Mouse (Mus musculus) stomach, embryonic 14.5 days (tissue): ENCODE results near the gene Cd28. TPM values are rescaled to one million over a fixed set of nuclear protein-coding genes. Genes with fewer than 3 reads are reported as not detected.
"Not testable (repeated sequence)": the region's sequence is repeated elsewhere in the genome, so short reads cannot be mapped to it uniquely, and the experiment has no call there.

Experiments
- ATAC-seq: fragments of 200-750 bp; cut with Nextera tagmentation; 2 replicates; pipeline ENCODE4 v1.8.0; 2017; ENCODE audit warnings: low read depth, moderate TSS enrichment; ENCODE audit not compliant: insufficient number of reproducible peaks, insufficient read depth, low FRiP score
- H3K27ac ChIP-seq: fragments of 300-500 bp; sonication (generic); 2 replicates; pipeline ENCODE4 v1.5.1; 2014; ENCODE audit warnings: mild to moderate bottlenecking, low read length, moderate library complexity, mixed read lengths
- H3K27me3 ChIP-seq: fragments of 300-500 bp; sonication (generic); 2 replicates; pipeline ENCODE4 v1.6.1; 2014; ENCODE audit warnings: low read length, control low read depth, mixed read lengths; ENCODE audit not compliant: control insufficient read depth, insufficient read depth
- H3K36me3 ChIP-seq: fragments of 300-500 bp; sonication (generic); 2 replicates; pipeline ENCODE4 v1.6.1; 2014; ENCODE audit warnings: mild to moderate bottlenecking, control low read depth, low read length, moderate library complexity, mixed read lengths; ENCODE audit not compliant: control insufficient read depth, insufficient read depth
- H3K4me1 ChIP-seq: fragments of 300-500 bp; sonication (generic); 2 replicates; pipeline ENCODE4 v1.6.1; 2014; ENCODE audit warnings: low read length, control low read depth, mixed read lengths; ENCODE audit not compliant: control insufficient read depth, insufficient read depth
- H3K4me2 ChIP-seq: fragments of 300-500 bp; sonication (generic); replicated peaks from 2 replicates; pipeline ENCODE4 v1.6.1; 2014; ENCODE audit warnings: low read depth, low read length, control low read depth
- H3K4me3 ChIP-seq: fragments of 300-500 bp; sonication (generic); 2 replicates; pipeline ENCODE4 v1.5.1; 2014; ENCODE audit warnings: low read depth, low read length, control low read depth
- H3K9ac ChIP-seq: fragments of 300-500 bp; sonication (generic); replicated peaks from 2 replicates; pipeline ENCODE4 v1.6.1; 2014; ENCODE audit warnings: low read depth, mild to moderate bottlenecking, control low read depth, low read length, moderate library complexity, mixed read lengths
- H3K9me3 ChIP-seq: fragments of 300-500 bp; sonication (generic); 2 replicates; pipeline ENCODE4 v1.6.1; 2016; ENCODE audit warnings: low read depth, low read length, control low read depth; ENCODE audit not compliant: control insufficient read depth
- WGBS: fragments of 180-500 bp; shearing (Covaris S2); extraction: QIAGEN DNeasy Blood & Tissue Kit; methylation state at CpG from one replicate; pipeline ENCODE4 v1.1.7; 2014; 5-methylcytosine and 5-hydroxymethylcytosine counted together
- polyA plus RNA-seq: library from polyadenylated mRNA; unstranded; fragments of >200 nt; fragmentation: Nextera tagmentation; extraction: Ambion mirVana; gene quantifications from 2 replicates; pipeline ENCODE4 v1.2.1, GENCODE M21; 2014

Gene Cd28
- polyA plus RNA-seq, 1 experiment from 2014 or later: 0.13 TPM

DNA sequence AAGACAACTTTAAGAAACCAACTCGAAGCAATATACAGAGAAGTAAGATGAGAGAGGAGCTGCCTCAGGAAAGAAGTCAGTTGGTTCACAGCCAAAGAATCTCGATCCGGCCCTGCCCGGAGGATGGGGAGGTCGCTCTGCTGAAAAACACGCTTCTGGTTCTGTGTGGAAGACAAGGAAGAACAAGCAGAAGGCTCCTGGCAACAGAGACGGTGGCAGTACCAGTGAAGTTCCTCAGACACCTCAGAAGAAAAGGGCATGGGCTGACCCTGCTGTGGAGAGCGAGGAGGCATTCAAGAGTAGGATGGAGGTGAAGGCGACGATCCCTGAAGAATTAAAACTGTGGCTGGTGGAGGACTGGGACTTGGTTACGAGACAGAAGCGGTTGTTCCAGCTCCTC lies 92.6 kb downstream of the Cd28 start:
- H3K4me3 ChIP-seq: no peak overlapping the region
- H3K27ac ChIP-seq: no peak overlapping the region
- no peaks in the 10 kb centered on the region for H3K4me1 ChIP-seq
- no peaks in the 10 kb centered on the region for H3K36me3 ChIP-seq
- H3K4me2 ChIP-seq: no peak overlapping the region
- H3K9me3 ChIP-seq: no peaks in the 10 kb centered on the region
- ATAC-seq: no peak
- no peak overlapping the region for H3K9ac ChIP-seq
- H3K27me3 ChIP-seq: no peaks in the 10 kb centered on the region
- 76% methylated on average over 12 of the region's 12 CpGs for WGBS

DNA sequence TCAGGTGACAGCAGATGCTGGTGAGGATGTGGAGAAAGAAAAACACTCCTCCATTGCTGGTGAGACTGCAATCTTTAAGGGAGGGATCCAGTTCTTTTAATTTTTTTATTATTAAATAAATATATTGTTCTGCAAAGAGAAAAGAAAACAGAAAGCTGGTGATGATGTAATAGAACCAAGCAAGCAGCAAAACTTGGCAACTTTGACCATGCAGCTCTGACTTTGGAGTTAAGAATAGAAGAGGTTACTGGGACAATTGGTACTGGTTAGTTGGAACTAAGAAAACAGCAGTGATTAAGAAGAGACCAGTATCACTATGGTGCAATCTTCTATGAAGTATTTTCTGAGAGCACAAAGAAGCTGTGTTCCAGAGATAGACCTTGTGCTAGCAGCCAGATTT lies 94.2 kb downstream of the Cd28 start:
- no peaks in the 10 kb centered on the region for H3K9me3 ChIP-seq
- H3K4me1 ChIP-seq: no peaks in the 10 kb centered on the region
- no peak overlapping the region for H3K9ac ChIP-seq
- H3K4me3 ChIP-seq: no peak overlapping the region
- no peaks in the 10 kb centered on the region for H3K27me3 ChIP-seq
- ATAC-seq: no peak
- H3K36me3 ChIP-seq: no peaks in the 10 kb centered on the region
- no peak overlapping the region for H3K4me2 ChIP-seq
- H3K27ac ChIP-seq: no peak overlapping the region

DNA sequence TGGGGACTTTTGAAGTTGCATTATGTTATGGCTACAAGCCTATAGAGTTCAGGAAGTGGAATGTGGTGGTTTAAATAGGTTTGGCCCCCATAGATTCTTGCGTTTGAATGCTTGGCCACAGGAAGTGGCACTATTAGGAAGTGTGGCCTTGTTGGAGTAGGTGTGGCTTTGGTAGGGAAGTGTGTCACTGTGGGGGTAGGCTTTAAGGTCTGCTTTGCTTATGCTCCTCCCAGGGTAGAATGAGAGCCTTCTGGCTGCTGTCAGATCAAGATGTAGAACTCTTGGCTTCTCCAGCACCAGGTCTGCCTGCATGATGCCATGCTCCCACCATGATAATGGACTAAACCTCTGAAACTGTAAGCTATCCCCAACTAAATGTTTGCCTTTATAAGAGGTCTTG lies 95.4 kb downstream of the Cd28 start:
- H3K4me3 ChIP-seq: no peak overlapping the region
- no peak overlapping the region for H3K9ac ChIP-seq
- H3K27ac ChIP-seq: no peak overlapping the region
- no peaks in the 10 kb centered on the region for H3K9me3 ChIP-seq
- no peak overlapping the region for H3K4me2 ChIP-seq
- no peak for ATAC-seq
- no peaks in the 10 kb centered on the region for H3K36me3 ChIP-seq
- H3K27me3 ChIP-seq: no peaks in the 10 kb centered on the region
- WGBS: 75% methylated on average over 1 of the region's 1 CpGs
- H3K4me1 ChIP-seq: no peaks in the 10 kb centered on the region

DNA sequence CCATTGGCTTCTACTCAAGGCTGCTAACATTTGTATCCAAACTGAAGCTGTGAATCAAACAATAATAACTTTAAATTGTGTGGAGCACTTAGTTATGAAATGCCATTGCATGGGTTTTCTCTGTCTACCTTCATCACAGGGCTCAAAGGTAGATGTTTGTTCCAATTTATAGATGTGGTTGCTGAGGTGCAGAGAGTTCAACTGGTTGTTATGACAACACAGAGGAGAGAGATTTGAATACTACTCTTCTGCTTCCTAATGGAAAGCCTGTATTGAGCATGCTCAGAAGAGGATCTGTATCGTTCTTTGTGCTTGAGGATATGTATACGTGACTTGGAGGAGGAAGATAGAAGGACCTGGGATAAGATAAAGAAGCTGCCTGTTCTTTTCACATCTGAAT lies 96.8 kb downstream of the Cd28 start:
- no peak for ATAC-seq
- Histone ChIP-seq H3K9ac (no peak overlapping the region), H3K4me1 (no peaks in the 10 kb centered on the region), H3K4me2 (no peak overlapping the region), H3K4me3 (no peak overlapping the region), H3K9me3 (no peaks in the 10 kb centered on the region), H3K27ac (no peak overlapping the region), H3K27me3 (no peaks in the 10 kb centered on the region), H3K36me3 (no peaks in the 10 kb centered on the region)
- 77% methylated on average over 2 of the region's 2 CpGs for WGBS

- H3K9me3 ChIP-seq: no peaks in the 10 kb centered on the region
- 74% methylated on average over 6 of the region's 6 CpGs for WGBS
- H3K27ac ChIP-seq: no peak overlapping the region
- no peaks in the 10 kb centered on the region for H3K4me1 ChIP-seq
- no peak for ATAC-seq
- H3K4me3 ChIP-seq: no peak overlapping the region
- H3K27me3 ChIP-seq: no peaks in the 10 kb centered on the region
- no peak overlapping the region for H3K9ac ChIP-seq
- H3K4me2 ChIP-seq: no peak overlapping the region
- H3K36me3 ChIP-seq: no peaks in the 10 kb centered on the region
Measured at GRCm38 (mm10) chr1:60815912-60816311, 99.3 kb downstream of the Cd28 start.

GRCm38 (mm10) chr1:60818491-60818890 lies 101.9 kb downstream of the Cd28 start:
- H3K9me3 ChIP-seq, ATAC-seq: not testable (repeated sequence)
- WGBS: 82% methylated on average over 4 of the region's 4 CpGs

GRCm38 (mm10) chr1:60819993-60820392 lies 103.4 kb downstream of the Cd28 start:
- Histone ChIP-seq H3K9ac (no peak overlapping the region), H3K9me3 (no peaks in the 10 kb centered on the region), H3K27ac (no peak overlapping the region), H3K36me3 (no peaks in the 10 kb centered on the region), H3K4me1 (no peaks in the 10 kb centered on the region), H3K27me3 (no peaks in the 10 kb centered on the region), H3K4me2 (no peak overlapping the region), H3K4me3 (no peak overlapping the region)
- 90% methylated on average over 2 of the region's 2 CpGs for WGBS
- no peak for ATAC-seq

More at GRCm38 (mm10) chr1:60818491-60818890, 101.9 kb downstream of the Cd28 start:
- not testable (repeated sequence) for H3K27ac ChIP-seq, H3K27me3 ChIP-seq, H3K4me3 ChIP-seq, H3K9ac ChIP-seq, H3K4me1 ChIP-seq, H3K4me2 ChIP-seq, H3K36me3 ChIP-seq

- Histone ChIP-seq H3K4me2 (no peak overlapping the region), H3K4me3 (no peak overlapping the region), H3K9me3 (no peaks in the 10 kb centered on the region), H3K9ac (no peak overlapping the region), H3K36me3 (no peaks in the 10 kb centered on the region), H3K27me3 (no peaks in the 10 kb centered on the region), H3K27ac (no peak overlapping the region), H3K4me1 (no peaks in the 10 kb centered on the region)
- ATAC-seq: no peak
- 80% methylated on average over 2 of the region's 2 CpGs for WGBS
Measured at GRCm38 (mm10) chr1:60820981-60821380, 104.4 kb downstream of the Cd28 start.

DNA sequence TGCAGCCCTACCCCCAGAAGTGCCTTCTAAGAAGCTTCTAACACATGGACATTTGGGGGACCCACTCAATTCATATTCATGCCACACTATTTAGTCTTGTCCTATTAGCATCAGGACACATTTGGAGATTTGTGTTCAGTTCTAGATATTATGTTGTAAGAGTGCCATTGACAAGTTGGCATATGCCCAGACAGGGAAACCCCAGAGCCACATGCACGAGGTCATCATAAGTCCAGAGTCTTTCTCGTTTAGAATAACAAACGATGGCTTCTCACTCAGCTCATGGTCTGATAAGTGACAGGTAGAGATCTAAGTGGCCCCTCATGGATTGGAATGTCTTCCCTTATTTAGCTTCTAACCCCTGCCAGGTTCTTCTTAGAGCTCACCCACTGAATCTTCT lies 105.0 kb downstream of the Cd28 start:
- H3K27ac ChIP-seq: no peak overlapping the region
- ATAC-seq: no peak
- H3K4me1 ChIP-seq: no peaks in the 10 kb centered on the region
- H3K36me3 ChIP-seq: no peaks in the 10 kb centered on the region
- no peak overlapping the region for H3K4me2 ChIP-seq
- H3K27me3 ChIP-seq: no peaks in the 10 kb centered on the region
- H3K9me3 ChIP-seq: no peaks in the 10 kb centered on the region
- H3K9ac ChIP-seq: no peak overlapping the region
- no peak overlapping the region for H3K4me3 ChIP-seq
- 77% methylated on average over 3 of the region's 3 CpGs for WGBS
